Mouse (Mus musculus): ENCODE results near the gene Depdc1b.

- TF ChIP-seq CTCF (IDR thresholded peaks at IDR 0.05; ENCODE audit: extremely low read depth, insufficient read depth, low read length) (no peak), POLR2A (IDR thresholded peaks at IDR 0.05; ENCODE audit: extremely low read depth, insufficient read depth, low read length) (no peak)
Measured at GRCm38 (mm10) chr13:108437424-108437823, 121.3 kb downstream of the Depdc1b start.
